Mouse (Mus musculus): ENCODE measurements around the gene Iqschfp. TPM values are rescaled to one million over a fixed set of nuclear protein-coding genes. Genes with fewer than 3 reads are reported as not detected.

Iqschfp gene
- total and polyA plus RNA-seq, 2 experiments from 2014 or later: 2.7 to 5.6 TPM

- WGBS: 76% methylated on average over 2 of the region's 2 CpGs
Observed at GRCm38 (mm10) chr3:67974340-67974998, 82.4 kb downstream of the Iqschfp start.

DNA sequence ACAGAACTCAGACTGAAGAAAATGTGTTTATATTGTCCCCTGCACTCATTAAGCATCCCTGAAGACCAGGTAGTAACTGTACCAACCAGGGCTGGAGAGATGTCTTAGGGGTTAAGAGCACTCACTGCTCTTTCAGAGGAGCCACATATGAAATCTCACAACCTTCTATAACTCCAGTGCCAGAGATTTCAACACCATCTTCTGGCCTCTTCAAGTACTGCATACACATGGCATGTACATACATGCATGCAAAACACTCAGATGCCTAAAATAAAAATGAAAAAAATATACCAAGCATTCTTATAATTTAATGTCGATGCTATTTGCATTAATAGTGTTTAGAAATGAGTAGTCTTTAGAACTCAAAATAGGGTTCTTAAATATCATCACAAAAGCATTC, 88.0 kb downstream of the Iqschfp start:
- Histone ChIP-seq H3K27ac (no peak overlapping the region), H3K36me3 (ENCODE audit: insufficient read depth, low read length) (no peaks in the 10 kb centered on the region), H3K27me3 (ENCODE audit: insufficient read depth, low read length) (no peaks in the 10 kb centered on the region), H3K4me1 (ENCODE audit: insufficient read depth, low read length) (no peaks in the 10 kb centered on the region), H3K9me3 (ENCODE audit: low read length) (no peaks in the 10 kb centered on the region), H3K4me2 (ENCODE audit: low read depth, low read length) (no peak overlapping the region), H3K4me3 (ENCODE audit: low read length) (no peak overlapping the region), H3K9ac (replicated peaks; ENCODE audit: low read length) (no peak overlapping the region)
- TF ChIP-seq CTCF (IDR thresholded peaks at IDR 0.05; ENCODE audit: low read depth): peak; percentile 37
- WGBS: 93% methylated on average over 1 of the region's 1 CpGs
- ATAC-seq (no peak), DNase-seq (ENCODE audit: low spot score) (no peak)

More at GRCm38 (mm10) chr3:67974340-67974998, 82.4 kb downstream of the Iqschfp start:
- H3K36me3 ChIP-seq (ENCODE audit: insufficient read depth, low read length): no peaks in the 10 kb centered on the region
- H3K4me1 ChIP-seq (ENCODE audit: insufficient read depth, low read length): no peaks in the 10 kb centered on the region
- no peak overlapping the region for H3K9ac ChIP-seq (replicated peaks; ENCODE audit: low read length)
- no peaks in the 10 kb centered on the region for H3K9me3 ChIP-seq (ENCODE audit: low read length)
- ATAC-seq: no peak
- no peak overlapping the region for H3K4me2 ChIP-seq (ENCODE audit: low read depth, low read length)
- H3K4me3 ChIP-seq (ENCODE audit: low read length): no peak overlapping the region
- no peak overlapping the region for H3K27ac ChIP-seq
- TF ChIP-seq CTCF (IDR thresholded peaks at IDR 0.05; ENCODE audit: low read depth): no peak
- H3K27me3 ChIP-seq (ENCODE audit: insufficient read depth, low read length): no peaks in the 10 kb centered on the region
- DNase-seq (ENCODE audit: low spot score): no peak

- no peak for DNase-seq (ENCODE audit: low spot score)
- H3K27ac ChIP-seq: no peak overlapping the region; the same call in 1 of the 2 replicates
- no peak for ATAC-seq
Observed at GRCm38 (mm10) chr3:67983329-67983728, 91.3 kb downstream of the Iqschfp start.

DNA sequence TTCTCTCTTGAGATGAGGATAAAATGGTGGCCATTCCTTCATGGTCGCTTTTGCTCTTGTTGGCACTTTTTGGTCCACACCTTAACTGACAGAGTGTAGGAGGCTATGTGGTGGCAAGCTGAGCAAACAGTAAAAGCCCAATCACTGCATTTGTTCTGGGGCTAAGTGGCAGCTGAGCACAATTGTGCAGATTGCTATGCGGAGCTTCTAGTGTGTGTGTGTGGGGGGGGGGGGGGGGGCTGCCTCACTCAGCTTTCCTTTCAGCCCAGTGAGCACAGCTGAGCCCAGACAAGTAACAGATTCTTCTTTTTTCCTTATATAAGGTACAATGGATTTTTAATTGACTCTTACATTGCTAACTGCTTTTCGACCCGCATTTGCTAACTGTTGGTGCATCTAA, 110.4 kb downstream of the Iqschfp start:
- H3K27ac ChIP-seq: no peak overlapping the region
- no peak overlapping the region for H3K4me3 ChIP-seq (ENCODE audit: low read length)
- no peaks in the 10 kb centered on the region for H3K4me1 ChIP-seq (ENCODE audit: insufficient read depth, low read length)
- ATAC-seq (no peak), DNase-seq (ENCODE audit: low spot score) (no peak)
- H3K36me3 ChIP-seq (ENCODE audit: insufficient read depth, low read length): no peaks in the 10 kb centered on the region
- no peak overlapping the region for H3K9ac ChIP-seq (replicated peaks; ENCODE audit: low read length)
- 61% methylated on average over 4 of the region's 4 CpGs for WGBS
- H3K27me3 ChIP-seq (ENCODE audit: insufficient read depth, low read length): no peaks in the 10 kb centered on the region
- H3K9me3 ChIP-seq (ENCODE audit: low read length): no peaks in the 10 kb centered on the region
- no peak overlapping the region for H3K4me2 ChIP-seq (ENCODE audit: low read depth, low read length)
- no peak for TF ChIP-seq CTCF (IDR thresholded peaks at IDR 0.05; ENCODE audit: low read depth)

More at GRCm38 (mm10) chr3:67983329-67983728, 91.3 kb downstream of the Iqschfp start:
- Histone ChIP-seq H3K27me3 (ENCODE audit: insufficient read depth, low read length) (no peaks in the 10 kb centered on the region), H3K4me2 (ENCODE audit: low read depth, low read length) (no peak overlapping the region), H3K9me3 (ENCODE audit: low read length) (no peaks in the 10 kb centered on the region), H3K36me3 (ENCODE audit: insufficient read depth, low read length) (no peaks in the 10 kb centered on the region), H3K9ac (replicated peaks; ENCODE audit: low read length) (no peak overlapping the region), H3K4me3 (ENCODE audit: low read length) (no peak overlapping the region), H3K4me1 (ENCODE audit: insufficient read depth, low read length) (no peaks in the 10 kb centered on the region)
- 56% methylated on average over 12 of the region's 12 CpGs for WGBS
- TF ChIP-seq CTCF (IDR thresholded peaks at IDR 0.05; ENCODE audit: low read depth): no peak

DNA sequence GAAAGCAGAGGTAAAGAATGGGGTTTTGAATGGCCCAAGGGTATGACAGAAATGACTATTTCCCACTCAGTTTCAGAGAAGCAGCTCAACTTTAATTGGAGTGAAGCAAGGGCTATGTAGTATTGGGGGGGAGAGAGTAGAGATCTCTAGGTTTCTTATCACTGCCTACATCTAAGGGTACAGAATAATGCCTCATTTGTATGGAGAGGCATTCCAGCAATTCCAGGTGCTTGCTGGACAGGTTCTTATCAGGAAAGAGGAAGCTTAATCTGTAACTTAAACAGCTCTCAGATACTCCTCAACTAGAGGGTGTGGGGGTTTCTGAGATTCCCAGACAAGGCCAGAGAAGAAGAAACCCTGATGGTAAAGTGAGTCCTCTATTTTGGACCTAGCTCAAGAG, 120.3 kb downstream of the Iqschfp start:
- no peak overlapping the region for H3K9ac ChIP-seq (replicated peaks; ENCODE audit: low read length)
- no peaks in the 10 kb centered on the region for H3K4me1 ChIP-seq (ENCODE audit: insufficient read depth, low read length)
- no peak overlapping the region for H3K4me2 ChIP-seq (ENCODE audit: low read depth, low read length)
- H3K36me3 ChIP-seq (ENCODE audit: insufficient read depth, low read length): no peaks in the 10 kb centered on the region
- H3K27me3 ChIP-seq (ENCODE audit: insufficient read depth, low read length): no peaks in the 10 kb centered on the region
- no peak for TF ChIP-seq CTCF (IDR thresholded peaks at IDR 0.05; ENCODE audit: low read depth)
- H3K27ac ChIP-seq: no peak overlapping the region
- H3K4me3 ChIP-seq (ENCODE audit: low read length): no peak overlapping the region
- H3K9me3 ChIP-seq (ENCODE audit: low read length): no peaks in the 10 kb centered on the region
- DNase-seq (ENCODE audit: low spot score) (no peak), ATAC-seq (no peak)

DNA sequence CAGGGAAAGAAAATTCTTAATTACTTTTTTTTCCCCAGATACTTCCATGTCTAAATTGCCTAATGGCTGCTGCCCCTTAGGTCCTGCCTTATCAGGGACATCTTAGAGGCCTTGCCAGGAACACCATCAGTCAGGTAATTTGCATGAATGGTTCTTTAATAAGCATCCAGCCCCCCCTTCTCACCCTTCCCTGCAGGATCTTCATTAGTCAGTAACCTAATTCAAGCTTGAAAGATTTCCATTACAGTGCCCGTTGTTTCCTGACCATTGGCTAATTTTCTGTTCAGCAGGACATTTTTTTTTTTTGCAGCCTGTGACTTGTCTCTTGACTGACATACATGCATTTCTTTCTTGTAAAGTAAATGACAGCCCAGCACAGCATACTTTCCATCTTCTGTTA, 123.8 kb downstream of the Iqschfp start:
- 16% methylated on average over 1 of the region's 1 CpGs for WGBS
- no peak overlapping the region for H3K4me3 ChIP-seq (ENCODE audit: low read length)
- DNase-seq (ENCODE audit: low spot score) (peak; percentile 63), ATAC-seq (0 out of 2 replicates have a peak, but pooled peaks have one; percentile 49)
- H3K9ac ChIP-seq (replicated peaks; ENCODE audit: low read length): no peak overlapping the region
- no peaks in the 10 kb centered on the region for H3K27me3 ChIP-seq (ENCODE audit: insufficient read depth, low read length)
- no peaks in the 10 kb centered on the region for H3K9me3 ChIP-seq (ENCODE audit: low read length)
- H3K4me1 ChIP-seq (ENCODE audit: insufficient read depth, low read length): no peaks in the 10 kb centered on the region
- no peak for TF ChIP-seq CTCF (IDR thresholded peaks at IDR 0.05; ENCODE audit: low read depth)
- H3K27ac ChIP-seq: no peak overlapping the region
- H3K4me2 ChIP-seq (ENCODE audit: low read depth, low read length): no peak overlapping the region
- no peaks in the 10 kb centered on the region for H3K36me3 ChIP-seq (ENCODE audit: insufficient read depth, low read length)

GRCm38 (mm10) chr3:68019401-68019800, 127.4 kb downstream of the Iqschfp start:
- no peak for ATAC-seq
- H3K9ac ChIP-seq (replicated peaks; ENCODE audit: low read length): no peak overlapping the region
- H3K4me2 ChIP-seq (ENCODE audit: low read depth, low read length): no peak overlapping the region
- TF ChIP-seq CTCF (IDR thresholded peaks at IDR 0.05; ENCODE audit: low read depth): no peak
- no peaks in the 10 kb centered on the region for H3K4me1 ChIP-seq (ENCODE audit: insufficient read depth, low read length)
- H3K4me3 ChIP-seq (ENCODE audit: low read length): no peak overlapping the region
- no peak for DNase-seq (ENCODE audit: low spot score)
- no peaks in the 10 kb centered on the region for H3K36me3 ChIP-seq (ENCODE audit: insufficient read depth, low read length)
- no peak overlapping the region for H3K27ac ChIP-seq
- 34% methylated on average over 4 of the region's 4 CpGs for WGBS
- H3K27me3 ChIP-seq (ENCODE audit: insufficient read depth, low read length): no peaks in the 10 kb centered on the region
- H3K9me3 ChIP-seq (ENCODE audit: low read length): no peaks in the 10 kb centered on the region
